Mouse (Mus musculus) large intestine, adult 2 months (tissue): ENCODE data around the gene Inf2. TPM values are rescaled to one million over a fixed set of nuclear protein-coding genes. Genes with fewer than 3 reads are reported as not detected.

Experiments
- DNase-seq: peaks from one replicate; pipeline ENCODE4 v3.0.0-alpha.2; 2012; ENCODE audit warnings: low read depth, low spot score
- WGBS: fragments of 180-500 bp; shearing (Covaris S2); methylation state at CpG from one replicate; pipeline ENCODE4 v1.1.7; 2018; 5-methylcytosine and 5-hydroxymethylcytosine counted together
- polyA plus RNA-seq: library from polyadenylated mRNA; depleted of rRNA; stranded (reverse); fragments of >200 nt; gene quantifications from 2 replicates; pipeline ENCODE4 v1.2.3, GENCODE M21; 2012

The Inf2 gene
- polyA plus RNA-seq, 1 experiment, result 10.4 TPM

DNA sequence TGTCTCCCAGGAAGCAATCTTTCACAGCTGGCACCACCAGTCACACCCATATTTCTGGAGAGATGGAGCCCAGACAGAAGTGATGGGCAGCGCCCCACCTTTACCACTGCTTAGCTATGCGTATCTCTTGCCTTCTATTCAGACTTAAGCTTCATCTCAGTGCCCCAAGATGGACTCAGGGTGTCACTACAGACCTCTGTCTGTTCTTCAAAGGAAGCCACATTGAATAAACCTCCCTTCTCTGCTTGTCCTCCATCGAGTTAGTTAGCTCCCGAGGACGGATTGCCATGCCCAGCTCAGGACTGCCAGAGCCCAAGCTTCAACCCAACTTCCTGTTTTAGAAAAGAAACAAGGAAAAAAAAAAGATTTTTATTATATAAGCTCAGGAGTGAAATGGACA is 26.1 kb upstream of the Inf2 start:
- WGBS, result 41% methylated on average over 5 of the region's 5 CpGs
- DNase-seq, result no peak

- 95% methylated on average over 6 of the region's 6 CpGs for WGBS
- DNase-seq, result no peak
Measured at GRCm38 (mm10) chr12:112563011-112563410, 25.6 kb upstream of the Inf2 start.

- 80% methylated on average over 8 of the region's 8 CpGs for WGBS
- no peak for DNase-seq
Measured at GRCm38 (mm10) chr12:112570160-112570559, 18.4 kb upstream of the Inf2 start.

- 64% methylated on average over 6 of the region's 6 CpGs for WGBS
- no peak for DNase-seq
Measured at GRCm38 (mm10) chr12:112571064-112571463, 17.5 kb upstream of the Inf2 start.

DNA sequence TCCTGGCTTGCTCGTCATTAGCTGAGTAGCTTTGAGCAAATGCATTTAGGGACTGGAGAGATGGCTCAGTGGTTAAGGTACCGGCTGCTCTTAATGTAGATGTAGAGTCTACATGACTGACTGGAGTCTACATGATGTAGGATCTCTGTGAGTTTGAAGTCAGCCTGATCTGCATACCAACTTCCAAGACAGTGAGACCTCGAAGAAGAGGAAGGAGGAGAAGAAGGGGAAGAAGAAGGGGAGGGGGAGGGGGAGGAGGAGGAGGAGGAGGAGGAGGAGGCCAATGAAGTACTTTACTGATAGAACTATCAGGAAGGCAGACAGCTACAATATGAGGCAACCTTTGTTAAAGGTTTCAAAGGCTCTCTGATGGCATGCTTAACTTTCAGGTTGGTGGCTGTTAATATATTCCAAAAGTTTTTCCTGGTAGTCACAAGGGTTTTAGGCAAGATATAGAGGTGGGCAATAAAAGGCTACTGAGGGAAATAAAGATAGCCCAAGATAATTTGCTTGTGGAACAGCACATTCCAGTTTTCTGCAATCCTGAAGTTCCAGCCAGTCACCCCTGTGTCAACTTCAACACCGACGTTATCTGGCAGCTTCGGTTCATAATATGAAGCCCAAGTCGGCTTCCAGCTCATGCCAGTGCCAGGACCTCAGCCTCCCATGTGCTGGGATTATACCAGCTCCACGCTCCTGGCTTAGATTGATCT is 13.2 kb upstream of the Inf2 start:
- 39% methylated on average over 8 of the region's 8 CpGs for WGBS
- no peak for DNase-seq

DNA sequence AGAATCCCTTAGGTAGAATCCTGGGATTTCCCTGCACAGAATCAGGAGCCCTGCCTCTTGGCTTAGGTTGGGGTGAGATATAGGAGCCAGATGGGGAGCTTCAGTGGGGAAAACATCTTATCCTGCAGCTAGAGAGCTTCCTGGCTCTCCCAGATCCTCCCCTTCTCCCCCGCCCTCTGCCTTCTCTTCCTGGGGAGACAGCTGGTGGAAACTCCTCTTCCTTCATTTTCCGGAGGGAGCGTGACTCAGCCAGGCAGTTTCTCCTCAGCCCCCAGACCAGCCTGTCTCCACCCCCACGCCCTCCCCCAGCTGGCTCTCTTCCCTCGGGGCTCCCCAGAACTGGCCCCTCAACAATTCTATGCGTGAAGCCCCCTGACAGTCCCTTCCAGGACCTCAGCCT is 12.2 kb upstream of the Inf2 start:
- no peak for DNase-seq
- WGBS, result 10% methylated on average over 6 of the region's 6 CpGs

DNA sequence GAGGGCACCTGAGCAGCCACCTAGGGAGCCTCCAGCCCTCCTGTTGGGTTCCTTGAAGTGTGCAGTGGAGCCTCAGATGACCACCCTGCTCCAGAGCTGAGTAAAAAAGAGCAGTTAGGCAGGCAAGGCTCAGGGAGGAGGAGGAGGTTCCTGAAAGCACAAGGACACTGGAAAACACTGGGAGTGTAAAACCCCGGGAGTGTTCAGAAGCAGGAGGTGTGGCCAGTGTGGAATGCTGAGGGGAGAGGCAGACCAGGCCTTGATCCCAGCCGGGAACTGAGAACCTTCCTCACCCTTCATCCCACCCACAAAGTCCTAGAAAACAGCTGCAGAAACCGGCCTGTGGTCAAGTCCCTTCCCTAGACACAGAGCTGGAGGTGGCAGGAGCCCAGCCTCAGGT is 11.8 kb upstream of the Inf2 start:
- DNase-seq, result no peak
- 6% methylated on average over 3 of the region's 3 CpGs for WGBS

GRCm38 (mm10) chr12:112578296-112579090 is 10.1 kb upstream of the Inf2 start:
- 67% methylated on average over 6 of the region's 6 CpGs for WGBS

GRCm38 (mm10) chr12:112579430-112579829 is 9.2 kb upstream of the Inf2 start:
- DNase-seq, result no peak
- WGBS, result 79% methylated on average over 5 of the region's 5 CpGs

More at GRCm38 (mm10) chr12:112578296-112579090, 10.1 kb upstream of the Inf2 start:
- no peak for DNase-seq

- no peak for DNase-seq
- 83% methylated on average over 8 of the region's 8 CpGs for WGBS
Measured at GRCm38 (mm10) chr12:112579926-112580325, 8.7 kb upstream of the Inf2 start.

GRCm38 (mm10) chr12:112581113-112581512 is 7.5 kb upstream of the Inf2 start:
- WGBS, result 78% methylated on average over 3 of the region's 3 CpGs
- no peak for DNase-seq

- 32% methylated on average over 7 of the region's 7 CpGs for WGBS
- DNase-seq, result peak; percentile 77
Measured at GRCm38 (mm10) chr12:112584954-112585353, 3.6 kb upstream of the Inf2 start.

DNA sequence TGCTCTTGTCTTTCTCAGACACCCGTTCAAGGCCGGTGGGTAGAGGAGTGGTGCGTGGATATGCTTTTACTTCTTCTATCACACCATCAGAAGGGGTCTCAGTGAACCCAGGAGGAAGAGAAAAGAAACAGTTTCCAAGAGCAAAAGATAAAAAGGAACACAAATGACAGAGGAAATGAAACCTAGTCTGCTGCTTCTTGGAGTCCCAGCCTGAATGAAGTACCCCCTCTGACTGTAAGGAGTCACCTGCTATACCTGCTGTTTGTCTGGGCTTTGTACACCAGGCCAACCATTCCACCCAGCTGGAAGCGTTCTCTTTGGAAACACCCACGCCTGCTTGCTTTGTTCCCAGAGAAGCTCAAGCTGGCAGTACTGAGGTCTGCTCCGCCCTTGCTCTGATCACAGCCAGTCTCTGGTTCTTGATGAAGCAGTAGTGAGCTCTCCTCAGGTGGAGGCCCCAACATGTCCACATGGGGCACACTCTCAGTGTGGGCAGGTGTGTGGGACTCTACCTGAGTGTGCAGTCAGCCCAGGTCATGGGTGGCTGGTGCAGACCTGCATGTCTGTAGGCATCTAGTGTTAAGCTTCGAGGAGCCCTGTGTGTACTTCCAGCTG is 2.6 kb upstream of the Inf2 start:
- DNase-seq, result no peak
- WGBS, result 56% methylated on average over 7 of the region's 7 CpGs

GRCm38 (mm10) chr12:112587125-112588124 is 1.2 kb upstream of the Inf2 start:
- no peak for DNase-seq
- WGBS, result 47% methylated on average over 14 of the region's 14 CpGs

GRCm38 (mm10) chr12:112589491-112590191 is 1.1 kb downstream of the Inf2 start:
- WGBS, result 61% methylated on average over 8 of the region's 8 CpGs
- no peak for DNase-seq

DNA sequence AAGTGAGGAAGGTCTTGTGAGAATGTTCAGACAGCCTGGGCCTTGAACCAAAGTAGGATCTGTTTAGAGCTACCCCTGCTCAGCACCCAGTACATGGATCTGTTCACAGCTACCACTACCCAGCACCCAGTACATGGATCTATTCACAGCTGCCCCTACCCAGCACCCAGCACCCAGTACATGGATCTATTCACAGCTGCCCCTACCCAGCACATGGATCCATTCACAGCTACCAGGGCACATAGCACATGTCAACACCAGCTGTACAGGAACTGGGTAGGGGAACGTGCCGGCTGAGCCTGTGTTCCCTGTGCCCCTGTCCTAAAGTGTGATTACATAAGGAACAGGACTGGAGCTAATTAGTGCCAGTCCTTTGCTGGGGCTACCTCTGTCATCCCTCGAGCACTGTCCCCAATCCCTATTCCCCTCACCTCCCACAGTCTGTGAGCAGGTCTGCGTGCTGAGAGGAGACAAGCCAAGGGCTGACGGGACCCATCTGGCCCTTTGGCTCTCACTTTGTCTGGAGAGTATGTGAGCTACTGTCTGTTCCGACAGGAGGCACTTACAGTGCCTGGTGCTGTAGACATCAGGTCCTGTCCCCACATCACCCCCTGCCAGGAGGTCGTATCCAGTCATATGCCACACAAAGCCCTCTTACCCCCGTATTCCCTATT is 2.1 kb downstream of the Inf2 start:
- 81% methylated on average over 8 of the region's 8 CpGs for WGBS
- DNase-seq, result no peak

DNA sequence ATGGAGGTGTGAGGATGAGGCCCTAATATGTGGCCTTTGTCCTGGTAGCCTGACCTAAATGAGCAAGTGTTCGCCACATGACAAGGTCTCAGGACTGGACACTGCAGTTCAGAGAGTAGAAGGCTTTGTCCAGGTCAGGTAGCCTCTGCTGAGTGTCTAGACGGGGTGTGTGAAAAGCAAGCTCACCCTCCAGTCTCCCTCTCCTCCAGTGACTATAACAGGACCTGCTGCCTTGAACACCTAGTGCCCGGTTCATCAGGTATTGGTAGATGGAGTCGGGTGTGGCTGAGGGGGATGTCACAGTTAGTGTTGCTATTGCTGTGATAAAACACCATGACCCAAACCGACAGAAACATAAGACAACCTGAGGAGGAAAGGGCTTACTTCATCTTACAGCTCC is 2.7 kb downstream of the Inf2 start:
- 86% methylated on average over 5 of the region's 5 CpGs for WGBS
- no peak for DNase-seq

DNA sequence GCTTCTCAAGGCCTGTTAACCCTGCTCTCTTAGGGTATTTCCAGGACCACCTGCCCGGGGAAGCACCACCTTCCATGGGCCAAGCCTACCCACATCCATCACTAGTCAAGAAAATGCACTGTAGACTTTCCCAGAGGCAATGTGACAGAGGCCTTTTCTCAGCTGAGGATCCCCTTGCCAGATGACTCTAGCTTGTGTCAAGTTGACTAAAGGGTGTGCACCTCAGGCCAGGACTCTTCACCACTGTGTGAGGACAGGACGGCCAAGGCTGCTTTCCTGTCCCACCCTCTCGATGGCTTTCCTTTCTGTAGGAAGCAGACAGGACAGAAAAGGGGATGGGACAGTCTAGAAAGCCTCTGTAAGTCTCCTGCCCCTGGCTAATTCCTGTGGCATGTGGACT is 3.1 kb downstream of the Inf2 start:
- WGBS, result 88% methylated on average over 3 of the region's 3 CpGs
- no peak for DNase-seq
